Mouse (Mus musculus): ENCODE results near the gene Gpx1. TPM values are rescaled to one million over a fixed set of nuclear protein-coding genes. Genes with fewer than 3 reads are reported as not detected.

Gene Gpx1
- polyA plus RNA-seq, 1 experiment from 2014 or later: 798 TPM

DNA sequence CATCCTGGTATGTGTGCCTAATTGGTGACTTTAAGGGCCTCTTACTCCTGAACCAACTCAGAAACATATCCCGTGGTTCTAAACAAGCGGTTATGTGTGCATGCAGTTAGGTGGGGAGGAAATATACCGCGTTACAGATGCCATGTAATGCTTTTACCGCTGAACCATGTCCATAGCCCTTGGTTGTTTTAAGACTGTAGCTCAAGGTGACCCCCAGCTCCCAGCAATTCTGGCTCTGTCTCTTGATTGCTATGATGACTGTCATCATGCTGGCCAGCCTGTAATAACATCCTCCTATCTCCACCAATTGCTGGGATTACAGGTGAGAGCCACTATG, 2.4 kb downstream of the Gpx1 start:
- no peak overlapping the region for H3K9ac ChIP-seq

DNA sequence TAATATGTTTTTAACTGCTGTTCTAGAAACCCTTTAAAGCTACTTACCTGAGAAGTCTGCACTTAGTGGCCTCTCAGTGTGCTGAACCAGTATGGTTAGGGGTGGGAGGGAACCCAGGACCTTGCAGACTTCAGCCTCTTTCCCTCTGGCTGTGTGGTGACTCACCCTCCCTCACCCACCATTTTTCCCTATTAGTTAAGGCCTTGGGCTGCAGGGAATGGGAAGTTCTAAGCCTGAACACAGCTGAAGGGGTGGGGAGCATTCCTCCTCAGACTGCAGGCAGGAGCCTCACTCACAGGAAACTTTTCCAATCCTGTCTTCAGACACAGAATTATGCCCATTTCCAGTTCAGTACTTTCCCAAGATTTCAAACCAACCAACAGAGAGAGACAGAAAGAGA, 3.1 kb downstream of the Gpx1 start:
- Histone ChIP-seq H3K27ac (no peak overlapping the region; the same call in 1 of the 2 replicates), H3K9ac (no peak overlapping the region), H3K36me3 (peaks cover 4% of the 10 kb centered on the region; the same call in 1 of the 2 replicates), H3K9me3 (no peaks in the 10 kb centered on the region), H3K4me1 (peaks cover 21% of the 10 kb centered on the region), H3K4me3 (no peak overlapping the region), H3K4me2 (replicated peaks) (no peak overlapping the region), H3K27me3 (no peaks in the 10 kb centered on the region)
- no peak for ATAC-seq (ENCODE audit: insufficient number of reproducible peaks, insufficient read depth, low FRiP score, low TSS enrichment)

More for the DNA sequence above, 2.4 kb downstream of the Gpx1 start:
- peaks cover 6% of the 10 kb centered on the region; the same call in 1 of the 2 replicates for H3K36me3 ChIP-seq
- 91% methylated on average over 5 of the region's 5 CpGs for WGBS
- H3K4me2 ChIP-seq (replicated peaks): peak overlapping the region; percentile 78; the same call in 1 of the 2 replicates
- no peaks in the 10 kb centered on the region for H3K9me3 ChIP-seq
- no peak overlapping the region for H3K4me3 ChIP-seq
- peaks cover 19% of the 10 kb centered on the region for H3K4me1 ChIP-seq
- H3K27me3 ChIP-seq: no peaks in the 10 kb centered on the region
- H3K27ac ChIP-seq: no peak overlapping the region
- ATAC-seq (ENCODE audit: insufficient number of reproducible peaks, insufficient read depth, low FRiP score, low TSS enrichment): no peak

DNA sequence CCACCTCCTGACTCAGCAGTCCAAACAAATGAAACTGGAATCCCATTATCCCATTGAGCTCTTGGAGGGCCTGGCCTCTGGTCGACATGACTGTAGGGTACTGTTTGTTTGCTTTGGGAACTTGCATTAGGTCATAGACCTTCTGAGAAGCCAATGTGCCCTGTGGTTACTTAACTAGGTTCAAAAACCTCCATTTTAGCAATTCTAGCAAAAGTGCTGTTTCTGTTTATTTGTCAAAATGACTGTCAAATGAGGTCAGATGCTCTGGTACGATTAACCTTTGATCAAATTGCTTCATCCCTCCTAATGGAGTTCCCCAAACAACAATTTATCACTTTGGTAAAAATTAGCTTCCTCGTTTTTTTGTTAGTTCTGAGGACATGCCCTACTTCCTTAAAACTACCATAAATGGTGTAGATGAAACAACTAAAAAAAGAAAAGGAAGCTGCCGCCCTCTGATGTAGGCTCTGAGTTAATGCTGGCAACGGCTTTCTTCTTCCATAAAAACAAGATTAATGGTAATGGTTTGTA, 3.7 kb downstream of the Gpx1 start:
- WGBS: 43% methylated on average over 5 of the region's 5 CpGs

DNA sequence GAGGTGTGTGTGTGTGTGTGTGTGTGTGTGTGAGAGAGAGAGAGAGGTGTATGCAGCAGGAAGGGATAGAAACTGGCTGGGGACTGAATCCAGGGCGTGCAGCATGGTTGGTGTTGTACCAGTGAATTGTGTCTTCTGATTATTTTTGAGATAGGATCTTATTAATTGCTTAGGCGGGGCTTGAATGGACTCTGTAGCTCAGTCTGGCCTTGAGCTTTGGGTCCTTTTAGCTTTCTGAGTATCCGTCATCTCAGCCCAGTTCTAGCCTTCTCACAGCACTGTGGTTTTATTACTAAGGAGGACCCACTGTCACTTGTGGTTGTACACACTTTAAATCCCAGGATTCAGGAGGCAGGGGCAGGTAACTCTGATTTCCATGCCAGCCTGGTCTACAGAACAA, 4.6 kb downstream of the Gpx1 start:
- Histone ChIP-seq H3K36me3 (no peaks in the 10 kb centered on the region), H3K4me2 (replicated peaks) (no peak overlapping the region), H3K27ac (no peak overlapping the region), H3K9me3 (no peaks in the 10 kb centered on the region), H3K27me3 (no peaks in the 10 kb centered on the region), H3K4me3 (no peak overlapping the region), H3K9ac (no peak overlapping the region), H3K4me1 (peaks cover 20% of the 10 kb centered on the region)
- no peak for ATAC-seq (ENCODE audit: insufficient number of reproducible peaks, insufficient read depth, low FRiP score, low TSS enrichment)
- WGBS: 77% methylated on average over 3 of the region's 3 CpGs

More for the DNA sequence above, 3.7 kb downstream of the Gpx1 start:
- peak overlapping the region; percentile 24; the same call in 1 of the 2 replicates for H3K27ac ChIP-seq
- H3K27me3 ChIP-seq: no peaks in the 10 kb centered on the region
- H3K4me3 ChIP-seq: no peak overlapping the region
- H3K9ac ChIP-seq: no peak overlapping the region
- no peaks in the 10 kb centered on the region for H3K9me3 ChIP-seq
- peaks cover 21% of the 10 kb centered on the region for H3K4me1 ChIP-seq
- H3K4me2 ChIP-seq (replicated peaks): no peak overlapping the region
- H3K36me3 ChIP-seq: peaks cover 4% of the 10 kb centered on the region; the same call in 1 of the 2 replicates
- no peak for ATAC-seq (ENCODE audit: insufficient number of reproducible peaks, insufficient read depth, low FRiP score, low TSS enrichment)

DNA sequence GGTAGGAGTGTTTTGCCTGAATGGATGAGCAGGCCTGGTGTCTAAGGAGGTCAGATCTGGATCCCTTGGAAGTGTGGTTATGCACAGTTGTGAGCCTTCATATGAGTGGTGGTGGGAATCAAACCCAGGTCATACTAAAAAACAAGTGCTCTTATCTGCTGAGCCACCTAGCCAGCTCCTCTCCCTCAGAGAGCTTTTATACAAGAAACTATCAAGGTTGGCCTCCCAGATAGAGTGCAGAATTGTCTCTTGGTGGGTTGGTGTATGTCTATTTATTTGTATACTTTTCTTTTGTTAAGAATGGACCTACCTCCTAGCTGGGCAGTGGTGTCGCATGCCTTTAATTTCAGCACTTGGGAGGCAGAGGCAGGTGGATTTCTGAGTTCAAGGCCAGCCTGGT, 5.1 kb downstream of the Gpx1 start:
- 93% methylated on average over 1 of the region's 1 CpGs for WGBS
- peaks cover 22% of the 10 kb centered on the region for H3K4me1 ChIP-seq
- no peak overlapping the region for H3K4me2 ChIP-seq (replicated peaks)
- H3K4me3 ChIP-seq: no peak overlapping the region
- H3K27me3 ChIP-seq: no peaks in the 10 kb centered on the region
- no peaks in the 10 kb centered on the region for H3K9me3 ChIP-seq
- no peak overlapping the region for H3K9ac ChIP-seq
- H3K36me3 ChIP-seq: no peaks in the 10 kb centered on the region
- no peak overlapping the region for H3K27ac ChIP-seq
- ATAC-seq (ENCODE audit: insufficient number of reproducible peaks, insufficient read depth, low FRiP score, low TSS enrichment): no peak

DNA sequence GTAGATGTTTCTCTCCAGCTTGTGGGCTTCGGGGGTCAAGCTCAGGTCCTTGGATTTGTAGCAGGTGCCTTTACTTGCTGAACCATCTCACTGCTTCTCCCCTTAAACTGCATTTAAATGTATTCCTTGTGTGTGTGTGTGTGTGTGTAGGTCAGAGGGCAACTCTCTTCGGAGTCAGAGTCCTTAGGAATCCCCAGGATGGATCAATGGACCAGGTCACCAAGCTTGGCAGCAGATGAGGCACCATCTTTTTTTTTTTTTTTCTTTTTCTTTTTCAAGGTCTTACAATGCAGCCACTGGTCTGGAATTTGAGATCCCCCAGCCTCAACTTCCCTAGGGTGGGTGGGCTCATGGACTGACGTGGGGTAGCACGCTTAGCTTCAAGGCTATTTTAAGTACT, 5.8 kb downstream of the Gpx1 start:
- Histone ChIP-seq H3K4me1 (peaks cover 23% of the 10 kb centered on the region), H3K27me3 (no peaks in the 10 kb centered on the region), H3K27ac (no peak overlapping the region), H3K4me3 (no peak overlapping the region), H3K9me3 (no peaks in the 10 kb centered on the region), H3K9ac (no peak overlapping the region), H3K4me2 (replicated peaks) (no peak overlapping the region), H3K36me3 (no peaks in the 10 kb centered on the region)
- ATAC-seq (ENCODE audit: insufficient number of reproducible peaks, insufficient read depth, low FRiP score, low TSS enrichment): no peak
- 82% methylated on average over 4 of the region's 4 CpGs for WGBS

DNA sequence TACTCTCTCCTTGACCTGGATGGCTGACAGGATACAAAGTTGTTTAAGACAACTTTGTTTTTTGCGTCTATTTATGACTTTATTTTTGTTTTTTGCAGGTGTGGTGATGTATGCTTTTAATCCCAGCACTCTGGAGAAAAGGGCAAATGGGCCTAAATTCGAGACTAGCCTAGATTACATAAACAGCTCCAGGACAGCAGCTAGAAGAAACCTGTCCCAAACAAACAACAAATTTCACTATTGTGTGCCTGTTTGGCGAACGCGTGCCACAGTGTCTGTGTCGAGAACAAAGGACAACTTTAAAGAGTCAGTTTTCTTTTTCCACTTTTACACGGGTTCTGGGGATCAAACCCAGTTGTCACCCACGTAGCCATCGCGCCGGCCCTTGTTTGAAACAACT, 8.3 kb downstream of the Gpx1 start:
- no peaks in the 10 kb centered on the region for H3K27me3 ChIP-seq
- H3K9ac ChIP-seq: peak overlapping the region; percentile 80
- WGBS: 7% methylated on average over 11 of the region's 11 CpGs
- no peak for ATAC-seq (ENCODE audit: insufficient number of reproducible peaks, insufficient read depth, low FRiP score, low TSS enrichment)
- peak overlapping the region; percentile 96 for H3K27ac ChIP-seq
- peaks cover 20% of the 10 kb centered on the region for H3K36me3 ChIP-seq
- peak overlapping the region; percentile 80 for H3K4me2 ChIP-seq (replicated peaks)
- H3K4me3 ChIP-seq: peak overlapping the region; percentile 81
- H3K9me3 ChIP-seq: no peaks in the 10 kb centered on the region
- peaks cover 9% of the 10 kb centered on the region for H3K4me1 ChIP-seq

DNA sequence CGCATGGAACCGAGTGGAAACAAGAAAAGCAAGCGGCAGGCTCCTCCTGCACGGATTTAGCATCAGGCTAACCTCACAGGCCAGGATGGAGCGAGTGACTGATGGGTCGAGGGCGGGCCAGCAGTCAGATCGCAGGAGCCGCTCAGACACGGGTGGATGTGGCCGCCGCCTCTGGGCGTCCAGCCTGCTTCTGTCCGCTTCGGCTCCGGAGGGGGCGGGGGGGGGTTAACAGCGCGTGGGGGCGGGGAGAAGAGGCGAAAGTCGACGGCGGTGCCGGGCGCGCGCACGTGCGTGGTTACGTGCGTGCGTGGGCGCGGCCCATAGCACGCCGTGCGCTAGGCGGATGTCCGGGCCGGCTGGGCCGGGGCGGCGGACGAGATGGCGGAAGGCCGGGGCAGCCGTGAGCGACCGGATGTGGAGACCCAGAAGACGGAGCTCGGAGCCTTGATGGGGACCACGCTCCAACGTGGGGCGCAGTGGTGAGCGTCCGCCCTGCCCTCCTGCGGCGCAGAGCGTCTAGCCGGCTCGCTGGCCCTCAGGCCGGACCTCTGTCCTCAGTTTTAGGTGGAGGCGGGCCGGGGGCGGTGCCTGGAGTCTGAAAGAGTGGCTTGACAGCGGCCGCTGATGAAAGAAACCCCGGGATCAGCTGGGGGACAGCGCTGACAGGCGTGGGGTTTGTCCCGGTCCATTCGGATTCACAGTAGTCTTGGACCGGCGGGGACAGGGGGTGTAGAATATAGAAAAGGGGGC, 9.0 kb downstream of the Gpx1 start, which contains the start of gene Usp4:
TSS of gene Usp4 (plus strand) at position 314 of the 750 bp plus-strand sequence.
- Histone ChIP-seq H3K27me3 (no peaks in the 10 kb centered on the region), H3K4me3 (peak within 1 kb of the TSS; percentile 81), H3K36me3 (peaks cover 27% of the 10 kb centered on the region), H3K4me2 (replicated peaks) (peak within 1 kb of the TSS; percentile 80), H3K9me3 (no peaks in the 10 kb centered on the region), H3K4me1 (peaks cover 9% of the 10 kb centered on the region), H3K27ac (peak within 1 kb of the TSS; percentile 96), H3K9ac (peak within 1 kb of the TSS; percentile 80)
- 1% methylated on average over 75 of the region's 75 CpGs for WGBS
- ATAC-seq (ENCODE audit: insufficient number of reproducible peaks, insufficient read depth, low FRiP score, low TSS enrichment): peak; percentile 93

DNA sequence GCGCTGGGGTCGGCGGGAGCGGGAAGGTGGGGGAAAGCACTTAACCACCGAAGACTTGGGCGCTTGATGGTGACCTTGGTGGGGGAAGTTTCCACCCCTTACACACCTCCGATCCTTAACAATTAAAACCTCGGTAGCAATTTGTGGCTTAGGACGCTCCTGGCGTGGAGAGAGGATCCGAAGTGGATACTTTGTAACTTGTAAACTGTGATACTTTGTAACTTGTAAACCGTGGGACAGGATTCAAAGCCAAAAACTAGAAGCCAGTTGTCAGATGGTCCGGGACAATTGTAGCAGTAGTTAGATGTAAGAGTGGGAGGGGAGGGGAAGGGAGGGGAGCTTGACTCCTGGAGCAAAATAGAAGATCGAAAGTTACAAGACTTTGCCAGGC, 9.6 kb downstream of the Gpx1 start:
- Histone ChIP-seq H3K4me2 (replicated peaks) (peak overlapping the region; percentile 80), H3K4me3 (peak overlapping the region; percentile 81), H3K9me3 (no peaks in the 10 kb centered on the region), H3K9ac (peak overlapping the region; percentile 80), H3K36me3 (peaks cover 32% of the 10 kb centered on the region), H3K4me1 (peaks cover 9% of the 10 kb centered on the region), H3K27me3 (no peaks in the 10 kb centered on the region), H3K27ac (peak overlapping the region; percentile 96; the same call in 1 of the 2 replicates)
- 8% methylated on average over 14 of the region's 14 CpGs for WGBS
- no peak for ATAC-seq (ENCODE audit: insufficient number of reproducible peaks, insufficient read depth, low FRiP score, low TSS enrichment)

DNA sequence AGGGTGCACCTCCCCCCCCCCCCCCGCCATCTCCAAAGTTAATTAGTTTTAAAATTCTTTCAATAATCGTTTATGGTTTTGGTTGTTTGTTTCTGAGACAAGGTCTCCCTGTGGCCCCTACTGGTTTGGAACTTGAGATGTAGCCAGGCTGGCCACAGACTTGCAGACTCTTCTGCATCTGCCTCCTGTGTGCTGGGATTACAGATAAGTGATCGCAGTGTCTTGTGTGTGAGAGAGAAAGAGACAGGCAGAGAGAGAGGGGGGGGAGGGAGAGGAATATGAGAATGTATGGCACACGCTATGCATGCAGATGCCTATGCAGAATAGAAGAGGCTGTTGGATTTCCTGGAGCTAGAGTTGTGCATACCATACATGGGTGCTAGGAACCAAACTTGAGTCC, 11.0 kb downstream of the Gpx1 start:
- 90% methylated on average over 4 of the region's 4 CpGs for WGBS
- no peak overlapping the region for H3K4me3 ChIP-seq
- peaks cover 47% of the 10 kb centered on the region for H3K36me3 ChIP-seq
- H3K9me3 ChIP-seq: no peaks in the 10 kb centered on the region
- no peaks in the 10 kb centered on the region for H3K27me3 ChIP-seq
- H3K4me2 ChIP-seq (replicated peaks): no peak overlapping the region
- H3K4me1 ChIP-seq: peaks cover 9% of the 10 kb centered on the region
- no peak overlapping the region for H3K9ac ChIP-seq
- no peak for ATAC-seq (ENCODE audit: insufficient number of reproducible peaks, insufficient read depth, low FRiP score, low TSS enrichment)
- no peak overlapping the region for H3K27ac ChIP-seq

DNA sequence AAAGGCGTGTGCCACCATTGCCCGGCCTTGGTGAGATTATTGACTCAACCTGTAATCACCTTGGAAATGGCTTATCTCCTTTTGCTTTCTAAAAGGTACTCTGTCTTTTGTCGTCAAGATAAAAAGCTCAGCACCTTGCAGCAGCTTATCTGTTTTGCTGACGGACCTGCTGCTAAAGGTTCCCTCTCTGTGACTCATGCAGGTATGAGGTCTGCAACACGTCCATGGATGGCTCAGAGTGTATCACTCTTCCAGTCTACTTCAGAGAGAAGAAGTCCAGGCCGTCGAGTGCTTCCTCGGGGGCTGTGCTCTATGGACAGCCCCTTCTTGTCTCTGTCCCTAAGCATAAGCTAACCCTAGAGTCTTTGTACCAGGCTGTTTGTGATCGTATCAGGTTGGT, 39.5 kb downstream of the Gpx1 start:
- Histone ChIP-seq H3K9me3 (no peaks in the 10 kb centered on the region), H3K9ac (no peak overlapping the region), H3K27ac (no peak overlapping the region), H3K4me1 (no peaks in the 10 kb centered on the region), H3K36me3 (peaks cover 81% of the 10 kb centered on the region), H3K4me3 (no peak overlapping the region), H3K27me3 (no peaks in the 10 kb centered on the region), H3K4me2 (replicated peaks) (no peak overlapping the region)
- no peak for ATAC-seq (ENCODE audit: insufficient number of reproducible peaks, insufficient read depth, low FRiP score, low TSS enrichment)
- 92% methylated on average over 9 of the region's 9 CpGs for WGBS

DNA sequence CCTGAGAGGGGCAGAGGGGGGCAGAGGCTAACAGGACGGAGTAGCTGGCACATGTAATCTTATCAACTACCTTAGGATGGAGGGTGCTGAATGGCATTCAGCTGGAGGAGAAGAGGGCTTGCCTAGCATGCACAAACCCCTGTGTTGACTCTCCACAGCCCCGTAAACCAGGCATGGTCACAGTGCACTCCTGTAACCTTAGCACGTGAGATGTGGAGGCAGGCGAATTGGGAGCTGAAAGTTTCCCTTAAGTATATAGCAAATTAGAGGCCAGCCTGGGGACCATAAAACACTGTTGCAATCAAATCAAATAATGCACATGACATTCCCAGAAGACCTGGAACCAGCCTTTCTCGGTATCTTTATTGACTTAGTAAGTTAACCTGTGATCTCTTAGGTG, 40.0 kb downstream of the Gpx1 start:
- H3K27ac ChIP-seq: no peak overlapping the region
- no peak overlapping the region for H3K4me2 ChIP-seq (replicated peaks)
- H3K9ac ChIP-seq: no peak overlapping the region
- H3K4me1 ChIP-seq: no peaks in the 10 kb centered on the region
- no peak for ATAC-seq (ENCODE audit: insufficient number of reproducible peaks, insufficient read depth, low FRiP score, low TSS enrichment)
- WGBS: 91% methylated on average over 5 of the region's 5 CpGs
- peaks cover 80% of the 10 kb centered on the region for H3K36me3 ChIP-seq
- no peaks in the 10 kb centered on the region for H3K27me3 ChIP-seq
- H3K9me3 ChIP-seq: no peaks in the 10 kb centered on the region
- no peak overlapping the region for H3K4me3 ChIP-seq

Data from embryonic facial prominence, embryonic 12.5 days (tissue).